ENCODE assay signal across 12 mouse cellular contexts in genomic region chr19:7492682-7493081, GRCm38 (mm10).
"Had no signal": no experiment of that assay in that cellular context is flagged by ENCODE, and none has a peak within 500 bp of the region (broad histone marks: within the 10 kb centered on the region; RNA-seq: fewer than 3 reads in every experiment).

No protein-coding gene starts in this region.

- H3K9me3 ChIP-seq: limb, embryonic 10.5 days; liver, embryonic 12.5 days; midbrain, embryonic 13.5 days; neural tube, embryonic 12.5 days had no signal

- H3K4me3 ChIP-seq: limb, embryonic 10.5 days had no signal

- H3K4me2 ChIP-seq: neural tube, embryonic 12.5 days had no signal

- H3K9ac ChIP-seq: midbrain, embryonic 13.5 days; neural tube, embryonic 12.5 days had no signal

- H3K36me3 ChIP-seq: limb, embryonic 10.5 days; liver, embryonic 12.5 days; midbrain, embryonic 13.5 days; neural tube, embryonic 12.5 days had no signal

- H3K27me3 ChIP-seq: liver, embryonic 12.5 days; midbrain, embryonic 13.5 days; neural tube, embryonic 12.5 days had no signal

- DNase-seq: kidney, adult 18-20 months; kidney, postnatal 10 days; kidney, postnatal 4 days; lung, adult 2 months; spleen, adult 18-20 months; thymus, adult 2 months; thymus, postnatal 36 days had no signal

- H3K27ac ChIP-seq: limb, embryonic 10.5 days; liver, embryonic 12.5 days; midbrain, embryonic 13.5 days; neural tube, embryonic 12.5 days had no signal

- ATAC-seq: liver, embryonic 12.5 days; lung, postnatal 0 days; midbrain, embryonic 13.5 days had no signal
